Mouse (Mus musculus) bone marrow, adult 2 months (tissue): Measurements from ENCODE around the gene Ptpn22. TPM values are rescaled to one million over a fixed set of nuclear protein-coding genes. Genes with fewer than 3 reads are reported as not detected.

Experiments
- H3K27ac ChIP-seq: fragments of 200-500 bp; 2 replicates; pipeline ENCODE4 v1.5.1; 2012; ENCODE audit warnings: low read depth, mild to moderate bottlenecking, control low read depth, inconsistent platforms, low read length; ENCODE audit not compliant: control insufficient read depth, poor library complexity, insufficient read depth
- H3K4me1 ChIP-seq: fragments of 200-500 bp; 2 replicates; pipeline ENCODE4 v1.6.1; 2011; ENCODE audit warnings: low read length; ENCODE audit not compliant: control insufficient read depth, insufficient read depth
- H3K4me3 ChIP-seq: fragments of 200-500 bp; replicated peaks from 2 replicates; pipeline ENCODE3; 2011; ENCODE audit warnings: mild to moderate bottlenecking, low read depth, low read length, control low read depth; ENCODE audit not compliant: control insufficient read depth
- CTCF ChIP-seq: fragments of 200-500 bp; IDR thresholded peaks from 2 replicates; pipeline ENCODE4 v1.5.1; 2011; ENCODE audit warnings: low read length, control low read depth; ENCODE audit not compliant: control insufficient read depth, insufficient read depth
- POLR2A ChIP-seq: fragments of 200-500 bp; IDR thresholded peaks from 2 replicates; pipeline ENCODE4 v1.6.1; 2011; ENCODE audit warnings: low read depth, mild to moderate bottlenecking, control low read depth, low read length, borderline replicate concordance; ENCODE audit not compliant: control insufficient read depth
- WGBS: fragments of 180-500 bp; shearing (Covaris S2); methylation state at CpG from one replicate; pipeline ENCODE4 v1.1.7; 2018; 5-methylcytosine and 5-hydroxymethylcytosine counted together
- polyA plus RNA-seq: library from polyadenylated mRNA; stranded (reverse); fragments of >200 nt; gene quantifications from 2 replicates; pipeline ENCODE4 v1.2.4, GENCODE M21; 2011; ENCODE audit warnings: low replicate concordance; ENCODE audit not compliant: missing spikeins, insufficient read depth, insufficient read length

Gene Ptpn22
- polyA plus RNA-seq, 1 experiment = 44.2 TPM

- Histone ChIP-seq H3K27ac (no peak overlapping the region), H3K4me1 (no peaks in the 10 kb centered on the region), H3K4me3 (no peak overlapping the region)
- TF ChIP-seq POLR2A = no peak
- peak; percentile 65 for TF ChIP-seq CTCF
- 83% methylated on average over 1 of the region's 1 CpGs for WGBS
Measured at GRCm38 (mm10) chr3:103904705-103905104, 45.1 kb downstream of the Ptpn22 start.

GRCm38 (mm10) chr3:103907335-103908030 lies 47.9 kb downstream of the Ptpn22 start:
- 81% methylated on average over 5 of the region's 5 CpGs for WGBS

GRCm38 (mm10) chr3:103908781-103909180 lies 49.2 kb downstream of the Ptpn22 start:
- no peaks in the 10 kb centered on the region for H3K4me1 ChIP-seq
- no peak overlapping the region for H3K27ac ChIP-seq
- TF ChIP-seq POLR2A = no peak
- TF ChIP-seq CTCF = no peak
- WGBS = 50% methylated on average over 2 of the region's 2 CpGs
- no peak overlapping the region for H3K4me3 ChIP-seq

More at GRCm38 (mm10) chr3:103907335-103908030, 47.9 kb downstream of the Ptpn22 start:
- TF ChIP-seq CTCF (no peak), POLR2A (no peak)
- H3K4me3 ChIP-seq = no peak overlapping the region
- no peaks in the 10 kb centered on the region for H3K4me1 ChIP-seq
- H3K27ac ChIP-seq = no peak overlapping the region

- under 1% methylated on average over 11 of the region's 11 CpGs for WGBS
- H3K4me1 ChIP-seq = no peaks in the 10 kb centered on the region
- TF ChIP-seq POLR2A = no peak
- TF ChIP-seq CTCF = no peak
- peak overlapping the region; percentile 92 for H3K27ac ChIP-seq
- peak overlapping the region; percentile 95 for H3K4me3 ChIP-seq
Measured at GRCm38 (mm10) chr3:103913451-103913961, 53.9 kb downstream of the Ptpn22 start.

- H3K4me1 ChIP-seq = no peaks in the 10 kb centered on the region
- under 1% methylated on average over 55 of the region's 55 CpGs for WGBS
Measured at GRCm38 (mm10) chr3:103914010-103914669, 54.5 kb downstream of the Ptpn22 start, which contains the start of gene Rsbn1. Gene Rsbn1 (plus strand): TSS chr3:103914120.

GRCm38 (mm10) chr3:103914732-103915508 lies 55.3 kb downstream of the Ptpn22 start:
- peak overlapping the region; percentile 95 for H3K4me3 ChIP-seq
- WGBS = under 1% methylated on average over 59 of the region's 60 CpGs
- H3K4me1 ChIP-seq = no peaks in the 10 kb centered on the region
- no peak for TF ChIP-seq POLR2A
- TF ChIP-seq CTCF = no peak
- H3K27ac ChIP-seq = peak overlapping the region; percentile 92

More at GRCm38 (mm10) chr3:103914010-103914669, 54.5 kb downstream of the Ptpn22 start, which contains the start of gene Rsbn1:
- TF ChIP-seq POLR2A = peak; percentile 89; the same call in 1 of the 2 replicates
- TF ChIP-seq CTCF = no peak
- Histone ChIP-seq H3K4me3 (peak within 1 kb of the TSS; percentile 95), H3K27ac (peak within 1 kb of the TSS; percentile 92)

- WGBS = 0% methylated on average over 7 of the region's 7 CpGs
- Histone ChIP-seq H3K4me3 (peak overlapping the region; percentile 95), H3K4me1 (peaks cover 2% of the 10 kb centered on the region; the same call in 1 of the 2 replicates), H3K27ac (peak overlapping the region; percentile 92; the same call in 1 of the 2 replicates)
- TF ChIP-seq CTCF = no peak
- TF ChIP-seq POLR2A = no peak
Measured at GRCm38 (mm10) chr3:103915509-103915896, 55.9 kb downstream of the Ptpn22 start.
